Mouse (Mus musculus) T-helper 1 cell (primary cell): Measurements from ENCODE around the gene St6galnac5.

ENCODE experiments used
- in situ Hi-C: fragments of 300-600 bp; cut with MboI, MseI; formaldehyde crosslinking; loops from one replicate; pipeline ENCODE4 v1.15.1; 2025; ENCODE audit warnings: high pct_unique_total_duplicates

The St6galnac5 gene

GRCm38 (mm10) chr3:152950914-152951313 lies 31.1 kb downstream of the St6galnac5 start:
- in situ Hi-C loops, result no loop called here

DNA sequence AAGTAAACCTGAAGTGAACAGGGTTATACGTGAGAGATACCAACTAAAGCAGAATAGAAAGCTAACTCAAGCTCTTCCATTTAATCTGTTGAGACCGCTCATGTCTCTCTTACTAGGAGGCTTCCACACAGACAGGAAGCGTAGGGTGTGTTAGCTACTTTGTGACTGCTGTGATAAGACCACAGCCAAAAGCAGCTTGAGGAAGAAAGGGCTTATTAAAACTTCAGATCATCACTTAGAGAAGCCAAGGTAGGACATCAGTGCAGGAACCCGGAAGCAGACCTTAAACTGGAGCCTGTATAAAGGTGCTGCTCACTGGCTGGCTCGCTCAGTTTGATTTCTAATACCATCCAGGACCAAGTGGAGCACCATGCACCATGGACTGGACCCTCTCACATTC lies 31.7 kb downstream of the St6galnac5 start:
- in situ Hi-C loops, result no loop called here

DNA sequence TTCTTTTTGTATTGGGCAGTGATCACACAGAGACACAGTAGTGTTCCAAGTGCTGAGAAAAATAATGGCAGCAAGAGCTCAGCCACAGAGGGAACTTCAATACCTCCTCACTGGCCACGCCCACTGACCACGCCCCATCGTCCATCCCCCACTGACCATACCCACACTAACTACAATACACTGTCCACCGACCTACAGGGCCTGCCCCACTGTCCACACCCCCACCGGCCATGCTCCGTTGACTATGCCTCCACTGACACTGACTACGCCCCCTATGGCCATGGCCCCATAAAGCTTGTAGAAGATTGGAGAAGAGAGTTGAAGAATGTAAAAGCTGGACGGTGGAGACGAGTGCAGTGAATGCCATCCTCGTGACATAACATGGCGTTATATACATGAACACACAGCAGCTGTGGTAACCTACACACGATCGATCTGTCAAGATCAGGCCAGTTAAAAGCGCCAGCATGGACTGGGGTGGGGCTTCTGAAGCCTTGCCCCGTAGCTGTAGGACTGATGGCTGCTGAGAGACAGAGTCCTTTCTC lies 32.7 kb downstream of the St6galnac5 start:
- in situ Hi-C loops, result no loop called here

- in situ Hi-C loops, result no loop called here
These were observed 33.5 kb downstream of the St6galnac5 start for GRCm38 (mm10) chr3:152948556-152948955.

- in situ Hi-C loops, result no loop called here
These were observed 34.9 kb downstream of the St6galnac5 start for GRCm38 (mm10) chr3:152947031-152947640.

GRCm38 (mm10) chr3:152944766-152945165 lies 37.3 kb downstream of the St6galnac5 start:
- in situ Hi-C loops, result no loop called here

GRCm38 (mm10) chr3:152942985-152943384 lies 39.1 kb downstream of the St6galnac5 start:
- in situ Hi-C loops, result no loop called here

- in situ Hi-C loops, result no loop called here
These were observed 40.4 kb downstream of the St6galnac5 start for GRCm38 (mm10) chr3:152941671-152942070.

DNA sequence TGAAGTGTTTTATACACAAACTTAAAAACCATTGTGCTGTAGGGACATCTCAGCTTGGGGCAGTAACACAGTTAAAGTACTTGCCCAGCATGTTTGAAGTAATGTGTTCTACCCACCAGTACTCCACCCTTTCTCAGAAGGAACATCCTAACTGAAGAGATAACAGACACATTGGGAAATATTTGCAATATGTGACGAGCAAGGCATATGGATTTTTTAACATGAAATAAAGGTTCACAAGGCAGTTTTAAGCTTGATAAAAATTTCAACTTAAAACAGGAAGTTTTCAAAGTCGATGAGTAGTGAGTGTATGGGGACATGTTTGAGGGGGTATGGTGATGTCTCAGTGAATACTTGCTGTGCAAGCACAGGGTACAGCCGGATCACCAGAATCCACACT lies 45.7 kb downstream of the St6galnac5 start:
- in situ Hi-C loops, result no loop called here

DNA sequence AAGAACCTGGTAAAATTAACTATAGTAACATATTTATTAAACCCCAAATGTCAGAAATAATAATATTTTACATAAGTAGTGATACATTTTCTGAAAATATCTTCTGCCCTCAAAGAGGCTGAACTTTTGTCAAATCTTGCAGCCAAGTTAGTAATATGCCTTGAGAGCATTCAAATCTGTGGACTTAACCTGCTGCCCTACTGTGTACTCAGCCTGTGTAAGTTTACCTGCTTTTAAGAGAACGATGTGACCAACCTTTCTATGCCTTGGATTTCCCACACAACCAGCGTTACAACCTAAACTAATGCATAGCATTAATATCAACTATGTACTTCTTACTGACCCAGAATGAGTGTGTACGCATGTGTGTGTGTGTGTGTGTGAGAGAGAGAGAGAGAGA lies 48.3 kb downstream of the St6galnac5 start:
- in situ Hi-C loops, result no loop called here

DNA sequence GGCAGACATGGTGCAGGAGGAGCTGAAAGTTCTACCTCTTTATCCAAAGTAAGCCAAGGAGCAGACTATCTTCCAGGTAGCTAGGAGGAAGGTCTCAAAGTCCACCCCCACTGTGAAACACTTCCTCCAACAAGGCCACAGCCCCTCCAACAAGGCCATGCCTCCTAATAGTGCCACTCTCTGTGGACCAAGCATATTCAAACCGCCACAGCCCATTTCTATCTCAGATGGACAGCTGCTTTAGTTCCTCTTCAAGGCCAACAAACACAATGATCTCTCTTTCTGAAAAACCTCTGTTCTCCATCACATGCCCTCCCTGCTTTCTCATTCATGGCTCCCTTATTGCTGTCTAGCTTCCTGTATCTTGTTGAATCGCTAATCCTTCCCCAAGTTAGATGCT lies 49.5 kb downstream of the St6galnac5 start:
- in situ Hi-C loops, result no loop called here

- in situ Hi-C loops, result no loop called here
These were observed 50.0 kb downstream of the St6galnac5 start for GRCm38 (mm10) chr3:152932096-152932495.

DNA sequence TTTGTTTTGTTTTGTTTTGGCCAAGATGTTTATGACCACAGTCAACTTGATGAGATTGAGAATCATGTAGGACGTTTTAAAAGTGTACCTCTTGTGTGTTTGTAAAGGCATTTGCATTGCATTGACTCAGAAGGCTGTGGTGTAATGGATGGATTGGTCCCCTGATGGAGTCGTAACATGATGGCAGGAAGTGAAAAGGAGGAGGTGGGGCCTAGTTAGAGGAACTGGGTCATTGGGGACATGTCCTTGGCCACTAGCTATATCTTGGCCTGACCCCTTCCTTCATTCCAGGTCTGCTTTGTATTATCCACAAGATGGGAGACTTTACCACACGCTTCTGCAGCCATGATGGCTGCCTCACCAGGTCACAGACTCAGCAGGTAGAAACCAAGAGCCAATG lies 50.7 kb downstream of the St6galnac5 start:
- in situ Hi-C loops, result no loop called here

GRCm38 (mm10) chr3:152929788-152930281 lies 52.2 kb downstream of the St6galnac5 start:
- in situ Hi-C loops, result no loop called here

GRCm38 (mm10) chr3:152929256-152929787 lies 52.7 kb downstream of the St6galnac5 start:
- in situ Hi-C loops, result no loop called here

- in situ Hi-C loops, result no loop called here
These were observed 53.6 kb downstream of the St6galnac5 start for GRCm38 (mm10) chr3:152928287-152928975.

DNA sequence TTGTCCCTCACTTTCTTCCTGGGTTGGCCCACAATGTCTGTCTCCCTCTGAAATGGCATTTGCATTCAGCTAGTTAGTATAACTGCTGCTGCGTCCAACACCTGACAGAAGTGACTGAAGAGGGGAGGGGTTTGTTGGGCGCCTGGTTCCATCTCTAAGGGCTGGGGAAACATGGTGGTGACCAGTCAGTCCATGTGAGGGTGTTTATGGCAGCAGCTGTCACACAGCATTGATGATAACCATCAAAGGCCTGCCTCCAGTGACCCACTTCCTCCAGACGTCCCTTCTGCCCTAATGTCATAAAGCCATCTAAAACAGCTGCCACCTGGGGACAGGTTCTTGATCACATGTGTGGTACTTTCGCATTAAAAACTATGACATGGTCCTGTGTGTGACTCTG lies 55.9 kb downstream of the St6galnac5 start:
- in situ Hi-C loops, result no loop called here

GRCm38 (mm10) chr3:152925364-152925763 lies 56.7 kb downstream of the St6galnac5 start:
- in situ Hi-C loops, result no loop called here

DNA sequence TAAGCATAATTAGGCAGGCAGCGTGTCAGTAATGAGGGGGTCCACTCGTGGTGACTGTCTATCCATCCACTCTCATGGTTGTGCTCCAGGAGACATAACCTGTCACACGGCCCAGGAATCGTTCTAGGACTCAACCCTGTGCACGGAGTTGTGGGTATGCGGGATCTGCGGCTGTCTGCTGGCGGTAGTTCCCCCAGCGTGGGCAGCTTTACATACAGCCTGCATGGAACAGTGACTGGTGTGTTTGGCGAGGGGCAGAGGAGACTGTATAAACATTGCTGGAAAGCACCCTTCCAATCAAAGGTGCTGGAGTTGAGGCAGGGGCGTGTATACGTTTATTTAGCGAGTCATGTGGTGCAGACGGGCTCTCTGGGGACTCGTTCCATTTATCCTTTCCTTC lies 58.5 kb downstream of the St6galnac5 start:
- in situ Hi-C loops, result no loop called here

- in situ Hi-C loops, result no loop called here
These were observed 61.7 kb downstream of the St6galnac5 start for GRCm38 (mm10) chr3:152920365-152920764.

DNA sequence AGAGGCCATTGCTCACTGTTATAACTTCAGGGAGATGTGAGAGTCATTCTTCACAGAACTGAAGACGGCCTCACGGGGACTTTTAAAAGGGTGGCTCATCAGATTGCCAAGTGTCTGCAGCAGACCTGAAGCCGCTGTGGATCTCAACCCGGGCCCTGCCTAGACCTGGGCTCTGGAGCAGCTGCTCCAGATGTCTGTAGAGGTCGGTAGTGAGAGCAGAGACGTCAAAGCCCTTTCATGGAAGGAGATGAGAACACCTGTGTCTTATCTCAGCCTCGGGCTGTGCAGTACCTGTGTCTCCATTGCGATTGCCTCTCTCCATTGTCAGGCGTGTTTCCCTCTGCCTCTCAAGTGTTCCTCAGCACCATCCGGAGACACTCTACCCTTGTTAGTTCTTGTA lies 62.9 kb downstream of the St6galnac5 start:
- in situ Hi-C loops, result no loop called here

DNA sequence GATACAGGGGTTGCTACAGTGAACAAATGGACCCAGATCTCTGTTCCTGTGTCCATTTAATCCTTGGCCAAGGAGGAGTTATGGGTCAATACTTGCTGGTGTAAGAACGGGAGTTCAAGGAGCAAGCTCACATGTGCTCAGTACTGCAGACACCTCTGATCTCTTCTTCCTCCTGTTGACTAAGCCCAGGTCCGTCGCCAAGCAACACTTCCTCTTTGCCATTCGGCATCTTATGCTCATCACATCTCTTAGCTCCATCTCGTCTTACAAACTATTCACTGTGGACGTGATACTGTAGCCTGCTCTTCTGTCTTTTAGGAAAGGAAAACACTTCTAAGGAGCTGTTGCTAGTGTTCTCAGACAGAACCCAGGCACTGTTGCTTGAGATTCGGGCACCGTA lies 64.5 kb downstream of the St6galnac5 start:
- in situ Hi-C loops, result no loop called here

DNA sequence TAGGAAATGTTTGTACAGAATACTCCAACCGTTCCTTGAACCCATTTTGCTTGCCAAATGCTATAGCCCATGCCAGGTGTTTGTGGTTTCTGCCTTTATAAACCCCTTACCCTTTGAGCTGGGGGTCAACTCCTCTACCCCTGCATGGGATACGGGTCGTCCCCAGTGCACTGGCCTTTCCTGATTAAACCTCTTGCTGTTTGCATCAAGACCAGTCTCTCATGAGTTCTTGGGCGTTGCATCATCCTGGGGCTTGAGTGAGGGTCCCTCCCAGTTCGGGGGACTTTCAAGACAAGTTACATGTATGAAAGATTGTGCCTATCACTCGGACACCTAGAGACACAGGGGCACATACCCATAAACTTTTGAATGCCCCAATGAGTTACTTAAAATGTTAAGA lies 67.7 kb downstream of the St6galnac5 start:
- in situ Hi-C loops, result no loop called here
